Mouse (Mus musculus) macrophage (primary cell): ENCODE results near the gene Nedd4. TPM values are rescaled to one million over a fixed set of nuclear protein-coding genes. Genes with fewer than 3 reads are reported as not detected.

Experiments used
- H3K27ac ChIP-seq: fragments of 350-480 bp; formaldehyde crosslinking; 2 replicates; pipeline ENCODE4 v1.9.0; 2021
- H3K36me3 ChIP-seq: fragments of 350-480 bp; formaldehyde crosslinking; 2 replicates; pipeline ENCODE4 v1.9.0; 2021; ENCODE audit errors: inconsistent target
- H3K4me3 ChIP-seq: fragments of 350-480 bp; formaldehyde crosslinking; 2 replicates; pipeline ENCODE4 v1.9.0; 2021; ENCODE audit errors: inconsistent target
- H3K79me2 ChIP-seq: fragments of 350-480 bp; formaldehyde crosslinking; 2 replicates; pipeline ENCODE4 v1.9.0; 2021; ENCODE audit errors: inconsistent target
- WGBS: methylation state at CpG from one replicate; pipeline ENCODE4 v1.1.7; 2026; ENCODE audit warnings: inconsistent platforms; ENCODE audit not compliant: missing documents; 5-methylcytosine and 5-hydroxymethylcytosine counted together
- polyA plus RNA-seq: library from polyadenylated mRNA; stranded (reverse); fragments of 250-400 nt; gene quantifications from 3 replicates; pipeline ENCODE4 v1.2.4, GENCODE M21; 2018; ENCODE audit warnings: inconsistent platforms

Gene Nedd4
- polyA plus RNA-seq, 1 experiment from 2014 or later: 0.77 TPM

DNA sequence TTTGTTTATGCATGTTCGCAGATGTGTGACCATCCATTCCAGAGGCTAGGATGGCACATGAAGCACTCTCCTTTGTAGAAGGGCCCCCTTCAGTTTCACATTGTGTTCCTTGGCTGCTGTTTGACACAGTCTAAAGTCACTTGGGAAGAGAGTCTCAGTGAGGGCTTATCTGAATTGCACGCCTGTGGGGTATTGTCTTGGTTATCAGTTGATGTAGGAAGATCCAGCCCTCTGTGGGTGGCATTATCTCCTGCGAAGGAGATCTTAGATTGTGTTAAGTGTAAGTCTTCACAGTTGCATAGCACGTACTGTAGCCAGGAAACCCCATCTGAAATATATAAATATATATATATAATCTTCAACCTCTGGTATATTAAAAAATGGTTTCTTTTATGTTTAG is 23.1 kb downstream of the Nedd4 start:
- 87% methylated on average over 4 of the region's 4 CpGs for WGBS
- no peak overlapping the region for H3K4me3 ChIP-seq
- no peak overlapping the region for H3K27ac ChIP-seq
- no peaks in the 10 kb centered on the region for H3K79me2 ChIP-seq
- no peaks in the 10 kb centered on the region for H3K36me3 ChIP-seq

- 94% methylated on average over 4 of the region's 4 CpGs for WGBS
- no peaks in the 10 kb centered on the region for H3K36me3 ChIP-seq
- H3K27ac ChIP-seq: no peak overlapping the region
- H3K4me3 ChIP-seq: no peak overlapping the region
- no peaks in the 10 kb centered on the region for H3K79me2 ChIP-seq
Measured at GRCm38 (mm10) chr9:72686506-72686905, 24.4 kb downstream of the Nedd4 start.

GRCm38 (mm10) chr9:72689522-72689921 is 27.4 kb downstream of the Nedd4 start:
- WGBS: 86% methylated on average over 5 of the region's 5 CpGs
- Histone ChIP-seq H3K4me3 (no peak overlapping the region), H3K36me3 (no peaks in the 10 kb centered on the region)

DNA sequence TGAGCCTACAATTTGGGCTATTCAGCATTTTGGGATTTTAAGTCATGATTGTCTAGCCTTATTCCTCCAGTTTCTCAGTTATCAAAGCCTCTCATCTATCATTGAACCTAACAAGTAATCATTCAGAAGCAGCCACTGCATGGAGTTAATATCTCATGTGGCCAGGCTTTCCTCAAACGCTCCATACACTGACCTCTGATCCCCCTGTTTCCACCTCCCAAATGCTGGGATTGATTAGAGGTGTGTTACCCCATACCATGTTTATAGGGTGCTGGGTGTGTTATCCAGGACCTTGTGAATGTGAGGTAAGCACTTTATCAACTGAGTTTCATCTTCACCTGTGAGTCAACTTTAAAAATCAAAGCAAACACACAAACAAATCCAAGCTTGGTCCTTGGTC is 28.7 kb downstream of the Nedd4 start:
- Histone ChIP-seq H3K36me3 (no peaks in the 10 kb centered on the region), H3K27ac (no peak overlapping the region), H3K79me2 (no peaks in the 10 kb centered on the region), H3K4me3 (no peak overlapping the region)
- WGBS: 86% methylated on average over 1 of the region's 1 CpGs

More at GRCm38 (mm10) chr9:72689522-72689921, 27.4 kb downstream of the Nedd4 start:
- Histone ChIP-seq H3K79me2 (no peaks in the 10 kb centered on the region), H3K27ac (no peak overlapping the region)

DNA sequence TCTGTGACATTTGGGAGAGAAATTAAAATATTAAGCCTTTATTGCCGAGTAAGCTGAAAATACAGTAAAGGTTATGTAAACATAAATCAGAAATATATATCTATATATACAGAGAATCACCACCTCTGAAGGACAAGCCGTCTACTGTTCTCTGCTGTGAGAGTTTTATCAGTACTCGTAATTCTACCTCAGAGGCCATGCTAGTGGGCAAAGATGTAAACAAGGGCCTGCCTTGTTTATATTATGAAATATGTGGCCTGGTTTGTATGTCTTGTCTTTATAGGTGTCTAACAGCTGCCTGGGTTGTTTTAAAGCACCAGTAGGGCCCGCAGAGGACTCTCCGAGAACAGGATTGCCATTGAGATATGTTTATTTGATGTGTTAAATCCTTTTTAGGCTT is 29.8 kb downstream of the Nedd4 start:
- Histone ChIP-seq H3K79me2 (no peaks in the 10 kb centered on the region), H3K4me3 (no peak overlapping the region), H3K36me3 (no peaks in the 10 kb centered on the region), H3K27ac (no peak overlapping the region)
- WGBS: 91% methylated on average over 5 of the region's 5 CpGs

DNA sequence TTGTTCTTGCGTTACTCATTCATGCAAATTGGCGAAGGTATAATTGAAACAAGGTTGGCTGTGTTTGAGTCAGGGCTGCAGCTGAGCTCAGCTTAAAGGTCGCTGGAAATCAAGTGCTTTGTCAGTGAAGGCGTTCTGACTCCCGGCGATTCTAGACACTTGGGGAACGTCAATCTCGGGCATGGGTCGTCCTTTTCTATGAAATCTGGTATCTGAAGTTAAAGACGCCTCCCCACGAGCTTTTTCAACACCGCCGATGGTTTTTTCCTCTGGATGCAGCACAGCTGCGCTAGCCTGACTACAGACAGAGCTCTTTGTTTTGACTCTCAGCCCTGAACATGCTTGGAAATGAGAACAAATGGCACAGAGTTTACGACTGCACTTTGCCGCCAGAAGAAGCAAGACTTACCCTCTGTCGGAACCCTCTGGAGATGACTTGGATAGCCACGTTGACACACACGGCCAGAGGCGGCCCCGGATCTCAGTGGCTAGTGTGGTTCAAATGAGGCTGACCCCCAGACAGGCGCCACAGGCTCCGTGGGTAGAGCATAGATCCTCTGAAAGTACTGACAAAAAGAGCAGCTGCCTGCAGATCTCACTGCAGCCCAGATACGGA is 31.0 kb downstream of the Nedd4 start:
- H3K36me3 ChIP-seq: no peaks in the 10 kb centered on the region
- H3K4me3 ChIP-seq: no peak overlapping the region
- H3K27ac ChIP-seq: no peak overlapping the region
- 96% methylated on average over 24 of the region's 24 CpGs for WGBS
- no peaks in the 10 kb centered on the region for H3K79me2 ChIP-seq

- no peaks in the 10 kb centered on the region for H3K36me3 ChIP-seq
- no peak overlapping the region for H3K4me3 ChIP-seq
- H3K27ac ChIP-seq: no peak overlapping the region
- H3K79me2 ChIP-seq: no peaks in the 10 kb centered on the region
- 95% methylated on average over 14 of the region's 14 CpGs for WGBS
Measured at GRCm38 (mm10) chr9:72693861-72694260, 31.7 kb downstream of the Nedd4 start.

- no peaks in the 10 kb centered on the region for H3K36me3 ChIP-seq
Measured at GRCm38 (mm10) chr9:72696508-72696907, 34.4 kb downstream of the Nedd4 start.

GRCm38 (mm10) chr9:72697779-72698178 is 35.6 kb downstream of the Nedd4 start:
- Histone ChIP-seq H3K27ac (no peak overlapping the region), H3K4me3 (no peak overlapping the region), H3K79me2 (no peaks in the 10 kb centered on the region), H3K36me3 (no peaks in the 10 kb centered on the region)
- 94% methylated on average over 4 of the region's 4 CpGs for WGBS

More at GRCm38 (mm10) chr9:72696508-72696907, 34.4 kb downstream of the Nedd4 start:
- 90% methylated on average over 3 of the region's 3 CpGs for WGBS
- H3K4me3 ChIP-seq: no peak overlapping the region
- no peak overlapping the region for H3K27ac ChIP-seq
- H3K79me2 ChIP-seq: no peaks in the 10 kb centered on the region

DNA sequence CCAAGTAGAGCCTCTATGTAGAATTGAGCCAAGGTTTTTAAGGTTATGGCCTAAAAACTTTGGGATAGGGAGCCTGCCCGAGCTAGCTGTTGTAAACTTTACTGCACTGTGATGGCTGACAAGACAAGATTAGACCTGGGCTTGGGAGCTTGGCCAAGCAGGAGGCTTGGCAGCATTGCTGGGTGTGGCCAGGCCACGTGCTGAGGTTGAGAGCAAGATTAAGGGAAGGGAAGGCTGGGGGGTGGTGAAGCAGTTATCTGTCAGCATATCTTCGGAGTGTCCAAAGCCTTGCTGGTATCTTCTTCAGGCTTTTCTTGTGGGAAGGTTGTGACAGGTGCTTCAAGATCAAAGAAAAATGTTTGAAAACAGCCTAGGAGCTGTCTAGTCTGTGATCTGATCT is 37.6 kb downstream of the Nedd4 start:
- WGBS: 86% methylated on average over 3 of the region's 3 CpGs
- Histone ChIP-seq H3K36me3 (no peaks in the 10 kb centered on the region), H3K27ac (no peak overlapping the region), H3K79me2 (no peaks in the 10 kb centered on the region), H3K4me3 (no peak overlapping the region)

- WGBS: over 99% methylated on average over 8 of the region's 8 CpGs
- Histone ChIP-seq H3K36me3 (no peaks in the 10 kb centered on the region), H3K4me3 (no peak overlapping the region), H3K27ac (no peak overlapping the region), H3K79me2 (no peaks in the 10 kb centered on the region)
Measured at GRCm38 (mm10) chr9:72701441-72701840, 39.3 kb downstream of the Nedd4 start.

- Histone ChIP-seq H3K4me3 (no peak overlapping the region), H3K36me3 (no peaks in the 10 kb centered on the region), H3K27ac (no peak overlapping the region), H3K79me2 (no peaks in the 10 kb centered on the region)
- WGBS: 91% methylated on average over 2 of the region's 2 CpGs
Measured at GRCm38 (mm10) chr9:72702075-72702474, 39.9 kb downstream of the Nedd4 start.

GRCm38 (mm10) chr9:72703142-72703541 is 41.0 kb downstream of the Nedd4 start:
- Histone ChIP-seq H3K4me3 (no peak overlapping the region), H3K79me2 (no peaks in the 10 kb centered on the region), H3K27ac (no peak overlapping the region), H3K36me3 (no peaks in the 10 kb centered on the region)
- WGBS: 90% methylated on average over 3 of the region's 4 CpGs

DNA sequence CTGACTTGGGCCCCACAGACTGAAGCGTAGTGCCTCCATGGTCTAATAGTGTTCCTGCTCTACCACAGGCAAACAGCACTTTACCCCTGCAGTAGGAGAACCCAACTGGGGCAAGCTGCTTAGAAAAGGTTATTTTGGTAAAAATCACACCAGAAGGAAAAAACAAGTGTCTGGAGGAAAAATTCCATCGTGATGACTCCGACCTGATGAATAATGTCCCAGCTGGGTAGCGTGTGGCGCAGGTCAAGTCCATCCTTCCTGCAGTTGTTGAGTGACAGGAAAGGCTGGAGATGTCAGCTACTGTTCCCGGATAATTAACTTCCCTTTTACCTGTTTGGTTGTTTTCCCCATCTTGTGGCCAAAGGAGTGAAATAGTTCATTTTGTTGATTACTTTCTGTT is 41.6 kb downstream of the Nedd4 start:
- no peak overlapping the region for H3K27ac ChIP-seq
- no peak overlapping the region for H3K4me3 ChIP-seq
- WGBS: 89% methylated on average over 6 of the region's 6 CpGs
- no peaks in the 10 kb centered on the region for H3K36me3 ChIP-seq
- no peaks in the 10 kb centered on the region for H3K79me2 ChIP-seq

- Histone ChIP-seq H3K79me2 (no peaks in the 10 kb centered on the region), H3K27ac (no peak overlapping the region), H3K36me3 (no peaks in the 10 kb centered on the region), H3K4me3 (no peak overlapping the region)
- 94% methylated on average over 2 of the region's 2 CpGs for WGBS
Measured at GRCm38 (mm10) chr9:72705270-72705669, 43.1 kb downstream of the Nedd4 start.

DNA sequence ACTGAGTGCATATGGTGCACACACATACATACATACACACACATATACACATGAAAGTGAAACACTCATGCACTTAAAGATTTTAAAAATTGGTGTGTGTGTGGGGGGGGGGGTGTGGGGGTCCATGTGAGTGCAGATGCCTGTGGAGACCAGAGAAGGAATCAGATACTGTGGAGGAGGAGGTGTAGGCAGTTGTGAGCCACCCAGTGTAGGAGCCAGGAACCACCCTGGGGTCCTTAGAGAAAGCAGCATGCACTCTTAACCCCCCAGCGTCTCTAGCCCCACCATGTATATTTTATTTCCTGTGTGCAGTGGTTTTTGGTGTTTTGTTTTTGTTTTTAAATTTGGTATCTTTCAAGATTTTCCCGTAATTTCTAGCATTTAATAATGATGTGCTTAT is 45.9 kb downstream of the Nedd4 start:
- 100% methylated on average over 2 of the region's 2 CpGs for WGBS
- no peaks in the 10 kb centered on the region for H3K36me3 ChIP-seq
- no peak overlapping the region for H3K27ac ChIP-seq
- no peaks in the 10 kb centered on the region for H3K79me2 ChIP-seq
- H3K4me3 ChIP-seq: no peak overlapping the region
